Mouse (Mus musculus) heart, adult 2 months (tissue): Measurements from ENCODE around the gene Ooep.

ENCODE experiments used
- CTCF ChIP-seq: fragments of 200-600 bp; IDR thresholded peaks from 2 replicates; pipeline ENCODE4 v1.8.1; 2022; ENCODE audit warnings: antibody characterized with exemption, mild to moderate bottlenecking, moderate library complexity
- POLR2A ChIP-seq: fragments of 200-500 bp; IDR thresholded peaks from 2 replicates; pipeline ENCODE4 v1.6.1; 2011; ENCODE audit warnings: mild to moderate bottlenecking, low read depth, low read length, control low read depth; ENCODE audit not compliant: insufficient read depth

GRCm38 (mm10) chr9:78351504-78352220 lies 26.9 kb downstream of the Ooep start:
- TF ChIP-seq POLR2A (no peak), CTCF (no peak)
